ENCODE assay signal across 15 mouse cellular contexts in genomic region chr5:32950702-32951274, GRCm38 (mm10).
DNase-seq lines count a peak whose midpoint lies in the region; ATAC-seq and TF ChIP-seq lines count a peak whose summit lies in the region.
"Had no signal": no experiment of that assay in that cellular context is flagged by ENCODE, and none has a peak within 500 bp of the region (broad histone marks: within the 10 kb centered on the region; RNA-seq: fewer than 3 reads in every experiment).

No protein-coding gene starts in this region.

- H3K9ac ChIP-seq in heart, embryonic 16.5 days (ENCODE audit: low read length): 0 out of 2 replicates have a peak overlapping the region, but pooled peaks have one; percentile 26
- H3K9ac ChIP-seq in liver, embryonic 16.5 days (ENCODE audit: low read depth, low read length): no peak overlapping the region; the same call in 1 of the 2 replicates
- H3K9ac ChIP-seq: forebrain, embryonic 15.5 days; lung, embryonic 15.5 days; midbrain, embryonic 15.5 days had no signal

- H3K27me3 ChIP-seq in heart, embryonic 16.5 days (ENCODE audit: control insufficient read depth, insufficient read depth, low read length): no peaks in the 10 kb centered on the region
- H3K27me3 ChIP-seq in liver, embryonic 16.5 days (ENCODE audit: control insufficient read depth, insufficient read depth, low read depth, low read length): no peaks in the 10 kb centered on the region
- H3K27me3 ChIP-seq: CH12.LX; forebrain, embryonic 15.5 days; lung, embryonic 15.5 days; midbrain, embryonic 15.5 days had no signal

- no peak for DNase-seq in heart, adult 11 months
- DNase-seq in CD4-positive, CD25-positive, alpha-beta regulatory T cell, adult 2 months (ENCODE audit: low read depth, low spot score): peak; percentile 24
- peak; percentile 60 for DNase-seq in c-Kit-positive CD71-positive TER-119-negative erythroid progenitor cells, embryonic 14.5 days (ENCODE audit: low read depth)
- DNase-seq in layer of hippocampus, adult 2 months (ENCODE audit: low spot score in 2 of 2): no peak
- no peak for DNase-seq in gastrocnemius, postnatal 10 days
- DNase-seq: cerebellum, adult 11 months; kidney, postnatal 4 days had no signal

- H3K4me2 ChIP-seq in heart, embryonic 16.5 days (ENCODE audit: low read depth, low read length): no peak overlapping the region
- 0 out of 2 replicates have a peak overlapping the region, but pooled peaks have one; percentile 3 for H3K4me2 ChIP-seq in liver, embryonic 16.5 days (ENCODE audit: low read depth, low read length)
- H3K4me2 ChIP-seq: forebrain, embryonic 15.5 days; lung, embryonic 15.5 days; midbrain, embryonic 15.5 days had no signal

- no peak for TF ChIP-seq CTCF in layer of hippocampus, adult 2 months (conservative IDR thresholded peaks at IDR 0.05)

- H3K27ac ChIP-seq in heart, embryonic 16.5 days (ENCODE audit: low read length): peak overlapping the region; percentile 59
- peak overlapping the region; percentile 78 for H3K27ac ChIP-seq in liver, embryonic 16.5 days (ENCODE audit: low read length)
- H3K27ac ChIP-seq in layer of hippocampus, adult 2 months: no peak overlapping the region
- H3K27ac ChIP-seq: embryonic facial prominence, embryonic 10.5 days; forebrain, embryonic 15.5 days; lung, embryonic 15.5 days; midbrain, embryonic 15.5 days had no signal

- H3K36me3 ChIP-seq in heart, embryonic 16.5 days (ENCODE audit: control insufficient read depth, insufficient read depth): peaks cover 28% of the 10 kb centered on the region
- H3K36me3 ChIP-seq in liver, embryonic 16.5 days (ENCODE audit: control insufficient read depth, insufficient read depth): 0 out of 2 replicates have a peak, but pooled peaks cover 2% of the 10 kb centered on the region

- 25% methylated on average over 3 of the region's 3 CpGs for WGBS in heart, embryonic 16.5 days
- WGBS in liver, embryonic 16.5 days (ENCODE audit: insufficient replicate concordance): 13% methylated on average over 3 of the region's 3 CpGs

- H3K9me3 ChIP-seq in heart, embryonic 16.5 days (replicated peaks; ENCODE audit: control insufficient read depth, low read length): no peaks in the 10 kb centered on the region
- H3K9me3 ChIP-seq in liver, embryonic 16.5 days (replicated peaks; ENCODE audit: control insufficient read depth, low read length): no peaks in the 10 kb centered on the region
- H3K9me3 ChIP-seq: embryonic facial prominence, embryonic 10.5 days; forebrain, embryonic 15.5 days; lung, embryonic 15.5 days; midbrain, embryonic 15.5 days had no signal

- ATAC-seq in heart, embryonic 16.5 days (replicated peaks; ENCODE audit: extremely low read depth, insufficient read depth, low FRiP score): peak; percentile 67; the same call in 1 of the 2 replicates
- ATAC-seq in liver, embryonic 16.5 days (ENCODE audit: low read depth): peak; percentile 95
- no peak for ATAC-seq in cerebellum, adult (ENCODE audit: insufficient number of reproducible peaks, low FRiP score, low TSS enrichment)
- ATAC-seq: forebrain, embryonic 15.5 days; midbrain, embryonic 15.5 days had no signal

- no peak overlapping the region for H3K4me3 ChIP-seq in heart, embryonic 16.5 days (ENCODE audit: low read length)
- H3K4me3 ChIP-seq in liver, embryonic 16.5 days (ENCODE audit: low read depth, low read length): no peak overlapping the region
- no peak overlapping the region for H3K4me3 ChIP-seq in layer of hippocampus, adult 2 months
- H3K4me3 ChIP-seq: embryonic facial prominence, embryonic 10.5 days; forebrain, embryonic 15.5 days; lung, embryonic 15.5 days; midbrain, embryonic 15.5 days had no signal

- H3K4me1 ChIP-seq in heart, embryonic 16.5 days (ENCODE audit: control insufficient read depth, insufficient read depth, low read length): peaks cover 6% of the 10 kb centered on the region
- H3K4me1 ChIP-seq in liver, embryonic 16.5 days (ENCODE audit: control insufficient read depth, low read depth, low read length): peaks cover 14% of the 10 kb centered on the region
- H3K4me1 ChIP-seq: embryonic facial prominence, embryonic 10.5 days; forebrain, embryonic 15.5 days; lung, embryonic 15.5 days; midbrain, embryonic 15.5 days had no signal

Comparison
In these comparisons a context has a peak if more than half of its experiments do, and no peak if none do; other contexts are left out.
1. DNase-seq: peak in CD4-positive, CD25-positive, alpha-beta regulatory T cell, adult 2 months (single experiment) and c-Kit-positive CD71-positive TER-119-negative erythroid progenitor cells, embryonic 14.5 days (single experiment); none in heart, adult 11 months (single experiment), layer of hippocampus, adult 2 months (0 of 2) and gastrocnemius, postnatal 10 days (single experiment).